Mouse (Mus musculus) cerebellum, adult 9-11 months (tissue): ENCODE results near the gene Hsd17b14.
"Not testable (repeated sequence)": the region's sequence is repeated elsewhere in the genome, so short reads cannot be mapped to it uniquely, and the experiment has no call there.

Experiments used
- DNase-seq: peaks from one replicate; pipeline ENCODE4 v3.0.0; 2022

Hsd17b14 gene

DNA sequence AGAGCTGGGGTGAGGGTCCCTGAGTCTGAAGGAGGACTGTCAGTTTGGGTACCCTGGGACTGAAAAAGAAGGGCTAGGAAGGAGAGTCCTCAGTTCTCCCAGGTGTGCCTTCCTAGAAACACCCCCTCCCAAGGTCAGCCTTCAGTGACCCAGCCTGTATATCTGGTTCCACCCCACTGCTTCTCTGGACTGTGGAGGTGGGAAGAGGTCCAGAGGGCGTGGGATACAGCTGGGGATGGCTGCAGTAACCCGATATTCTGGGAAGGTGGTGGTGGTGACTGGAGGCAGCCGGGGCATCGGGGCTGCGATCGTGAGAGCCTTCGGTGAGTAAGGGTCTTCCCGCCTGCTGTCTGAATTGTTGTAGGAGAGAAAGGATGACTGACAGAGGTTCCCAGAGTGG lies at the start of gene Hsd17b14:
Hsd17b14 (plus strand) TSS at position 150 of the 400 bp plus-strand sequence.
- no peak for DNase-seq

DNA sequence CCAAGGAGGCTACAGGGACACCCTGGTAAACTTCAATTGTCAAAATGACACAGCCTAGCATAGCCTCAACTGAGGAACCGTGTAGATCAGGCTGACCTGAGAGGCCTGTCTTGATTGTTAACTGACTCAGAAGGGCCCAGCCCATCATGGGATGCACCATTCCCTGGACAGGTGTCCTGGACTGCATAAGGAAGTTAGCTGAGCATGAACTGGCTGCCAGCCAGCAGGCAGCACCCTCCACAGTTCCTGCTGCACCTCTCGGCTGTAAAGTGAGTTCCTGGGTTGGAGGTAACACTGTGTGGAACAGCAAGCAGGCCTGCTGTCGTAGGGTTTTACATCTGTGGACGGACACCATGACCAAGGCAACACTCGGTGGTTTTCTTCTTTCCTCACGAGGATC lies 47.1 kb upstream of the Hsd17b14 start:
- no peak for DNase-seq

DNA sequence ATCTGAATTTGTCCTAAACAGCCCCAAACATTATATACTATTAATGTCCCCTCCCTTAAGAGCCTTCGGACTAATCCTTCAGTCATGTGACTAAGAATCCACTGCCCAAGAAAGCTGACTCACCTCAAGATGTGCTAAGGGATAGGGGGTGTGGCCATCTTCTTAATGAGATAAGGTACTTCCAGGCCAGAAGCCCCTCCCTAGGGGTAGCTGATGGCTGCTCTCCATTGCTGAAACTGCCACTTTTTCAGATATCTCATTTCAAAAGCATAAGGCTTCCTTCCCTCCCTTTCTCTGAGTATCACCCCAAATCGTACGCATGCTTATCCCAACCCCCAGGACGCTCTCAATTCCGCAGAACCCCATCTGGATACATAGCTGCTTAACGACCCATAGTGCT lies 46.1 kb upstream of the Hsd17b14 start:
- no peak for DNase-seq

DNA sequence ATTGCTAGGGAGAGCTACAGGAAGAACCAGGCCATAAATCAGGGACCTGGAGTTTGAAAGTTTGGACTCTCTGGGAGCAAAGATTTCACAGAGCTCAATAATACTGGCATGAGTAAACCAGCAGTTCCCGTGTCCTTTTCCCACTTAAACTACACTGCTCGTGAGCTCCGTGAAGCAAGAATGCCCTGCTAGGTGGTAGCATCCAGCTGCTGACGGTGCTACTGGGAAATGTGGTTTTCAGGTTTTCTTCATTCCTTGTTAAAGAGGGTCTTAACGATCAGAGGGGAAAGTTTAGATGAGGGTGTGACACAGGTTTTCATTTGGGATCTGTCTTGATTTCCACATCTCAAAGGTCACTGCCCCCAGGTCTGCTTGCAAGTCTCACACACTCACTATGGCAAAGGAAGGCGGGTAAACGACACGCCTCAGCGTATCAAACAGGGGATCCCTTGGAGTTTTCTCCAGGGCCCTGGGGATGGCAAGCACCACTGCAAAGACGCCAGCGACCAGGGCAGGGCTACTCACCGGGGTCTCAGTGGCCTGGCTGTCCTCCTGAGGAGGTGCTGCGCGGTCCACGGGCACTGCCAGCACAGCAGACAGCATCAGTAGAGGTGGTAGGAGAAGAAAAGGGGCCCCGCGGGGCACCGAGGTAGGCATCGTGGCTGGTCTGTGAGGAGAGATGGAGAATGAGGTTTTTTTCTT lies 45.4 kb upstream of the Hsd17b14 start:
- no peak for DNase-seq

DNA sequence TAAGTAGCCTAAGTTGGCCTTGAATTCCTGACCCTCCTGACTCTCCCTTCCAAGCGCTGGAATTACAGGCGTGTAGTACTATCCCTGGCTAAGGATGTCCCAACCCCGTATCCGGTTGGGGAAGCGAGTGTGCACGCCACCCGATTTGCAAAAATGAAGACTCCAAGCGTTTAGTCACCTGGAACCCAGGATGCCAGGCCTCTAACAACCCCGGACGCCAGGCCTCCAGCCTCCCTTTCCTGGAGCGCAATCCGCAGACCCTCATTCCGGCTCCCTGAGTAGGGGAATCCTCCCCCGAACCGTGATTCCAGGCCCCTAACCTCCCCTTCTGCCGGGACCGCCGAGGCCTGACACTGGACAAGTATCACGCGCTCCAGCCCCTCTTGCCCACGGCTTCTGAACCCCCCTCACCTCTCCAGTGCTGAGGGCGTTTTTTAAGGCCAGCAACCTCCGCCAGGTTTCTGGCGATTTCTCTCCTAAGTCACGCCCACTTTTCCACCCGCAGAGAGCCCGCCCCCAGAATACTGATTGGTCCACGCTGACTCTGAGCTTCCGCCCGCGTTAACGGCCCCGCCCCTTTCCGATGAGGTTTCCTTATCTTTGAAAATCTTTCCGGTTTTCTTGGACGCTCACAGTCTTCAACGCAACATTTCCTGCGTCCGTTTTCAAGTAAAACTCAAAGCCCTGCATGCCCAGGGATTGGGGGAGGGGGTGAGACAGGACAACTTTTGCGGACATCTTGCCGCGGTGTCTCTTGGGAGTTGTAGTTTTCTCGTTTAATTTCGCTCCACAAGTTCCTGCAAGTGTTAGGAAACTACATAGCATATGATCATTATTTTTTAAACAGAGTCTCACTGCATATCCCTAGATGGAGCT lies 44.5 kb upstream of the Hsd17b14 start, which contains the start of gene Nucb1:
Nucb1 (minus strand) TSS at position 495 of the 876 bp plus-strand sequence.
- peak; percentile 93 for DNase-seq

DNA sequence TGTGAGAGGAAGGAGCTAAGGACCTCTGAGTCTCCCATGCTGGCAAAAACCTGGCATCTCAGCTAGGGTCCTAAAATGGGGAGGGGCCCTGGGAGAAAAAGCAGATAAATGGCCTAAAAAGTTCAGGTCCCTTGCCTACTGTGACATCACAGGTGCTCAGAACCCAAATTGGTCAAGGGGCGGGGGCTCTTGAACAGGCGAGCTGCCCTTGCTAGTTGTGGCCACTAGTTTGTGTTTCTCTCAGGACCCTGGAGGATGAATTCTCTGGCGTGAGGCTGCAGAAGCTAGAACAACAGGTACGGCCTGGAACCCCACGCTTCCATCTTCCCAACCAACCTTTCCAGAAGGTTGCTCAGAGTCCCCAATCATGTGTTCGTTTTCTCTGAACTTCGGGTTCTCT lies 40.3 kb upstream of the Hsd17b14 start:
- no peak for DNase-seq

DNA sequence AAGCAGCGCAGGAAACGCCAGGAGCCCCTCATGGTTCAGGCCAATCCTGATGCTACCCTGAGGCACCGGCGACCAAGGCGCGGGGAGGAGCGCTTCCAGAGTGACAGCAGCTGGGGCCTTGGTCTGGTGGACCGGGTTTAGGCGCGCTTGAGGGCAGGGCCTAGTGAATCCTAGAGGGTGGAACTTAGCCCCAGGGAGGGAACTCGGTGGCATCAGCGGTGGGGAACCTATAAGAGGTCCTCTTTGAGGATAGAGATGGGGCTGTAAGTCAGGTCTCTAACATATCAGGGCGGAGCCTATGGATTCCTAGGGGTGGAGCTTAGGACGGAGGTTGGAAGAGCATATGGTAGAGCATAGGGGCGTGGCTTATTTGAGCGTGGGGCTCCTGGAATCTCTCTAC lies 39.3 kb upstream of the Hsd17b14 start:
- no peak for DNase-seq

DNA sequence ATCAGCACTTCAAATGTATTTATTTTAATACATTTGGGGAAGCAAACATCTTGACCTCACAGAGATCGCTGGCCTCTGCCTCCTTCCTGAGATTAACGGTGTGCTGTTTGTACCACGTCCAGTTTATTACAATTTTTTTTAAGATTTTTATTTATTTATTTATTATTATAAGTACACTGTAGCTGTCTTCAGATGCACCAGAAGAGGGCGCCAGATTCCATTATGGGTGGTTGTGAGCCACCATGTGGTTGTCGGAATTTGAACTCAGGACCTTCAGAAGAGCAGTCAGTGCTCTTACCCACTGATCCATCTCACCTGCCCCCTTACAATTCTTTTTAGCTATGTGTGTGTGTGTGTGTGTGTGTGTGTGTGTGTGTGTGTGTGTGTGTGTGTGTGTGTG lies 37.8 kb upstream of the Hsd17b14 start:
- DNase-seq: not testable (repeated sequence)

DNA sequence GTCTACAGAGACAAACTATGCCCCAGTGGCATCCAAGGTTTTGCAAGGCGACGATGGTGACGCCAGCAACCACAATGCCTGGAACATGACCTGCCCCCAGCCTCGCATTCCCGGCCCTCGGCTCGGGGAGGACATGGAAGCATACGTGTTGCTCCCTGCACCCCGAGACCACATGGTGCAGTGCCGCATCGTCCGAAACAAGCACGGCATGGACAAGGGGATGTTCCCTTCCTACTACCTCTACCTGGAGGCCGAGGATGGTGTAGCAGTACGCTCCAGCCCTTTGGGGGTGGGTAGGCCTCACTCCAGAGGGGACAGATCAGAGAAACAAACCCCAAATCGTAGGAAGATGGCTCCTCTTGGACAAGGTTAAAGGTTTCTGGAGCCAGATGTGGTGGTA lies 36.1 kb upstream of the Hsd17b14 start:
- DNase-seq: no peak

DNA sequence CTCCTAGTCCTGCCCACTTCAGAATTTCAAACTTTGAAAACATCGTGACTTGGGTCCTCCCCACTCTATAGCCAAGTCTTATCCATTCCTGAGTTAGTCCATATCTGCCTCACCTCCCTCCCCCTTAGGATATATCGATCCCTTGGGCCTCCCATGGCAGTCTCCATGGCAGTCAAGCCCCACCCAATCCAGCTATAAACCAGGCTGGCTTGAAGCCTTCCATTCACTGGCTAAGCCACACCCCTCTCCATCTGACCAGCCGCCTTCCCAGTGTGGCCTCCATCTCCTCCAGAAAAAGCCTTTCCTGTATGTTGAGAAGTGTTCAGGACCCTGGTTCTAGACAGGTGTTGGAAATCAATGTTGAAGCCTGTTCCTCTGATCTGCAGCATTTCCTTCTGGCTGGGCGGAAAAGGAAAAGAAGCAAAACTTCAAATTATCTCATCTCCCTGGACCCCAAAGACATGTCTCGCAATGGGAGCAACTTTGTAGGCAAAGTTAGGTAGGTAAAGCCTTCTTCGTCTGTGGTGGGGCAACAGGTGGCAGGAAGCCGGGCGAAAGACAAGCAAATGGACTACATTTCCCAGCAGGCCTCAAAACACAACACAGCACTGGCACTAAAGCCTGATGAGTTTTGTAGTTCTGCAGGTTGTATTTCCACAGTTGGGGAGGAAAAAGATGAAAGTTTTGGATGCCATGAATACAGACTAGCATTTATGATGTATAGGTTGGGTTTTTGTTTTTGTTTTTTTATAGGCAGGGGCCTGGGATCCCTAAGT lies 35.2 kb upstream of the Hsd17b14 start:
- no peak for DNase-seq

DNA sequence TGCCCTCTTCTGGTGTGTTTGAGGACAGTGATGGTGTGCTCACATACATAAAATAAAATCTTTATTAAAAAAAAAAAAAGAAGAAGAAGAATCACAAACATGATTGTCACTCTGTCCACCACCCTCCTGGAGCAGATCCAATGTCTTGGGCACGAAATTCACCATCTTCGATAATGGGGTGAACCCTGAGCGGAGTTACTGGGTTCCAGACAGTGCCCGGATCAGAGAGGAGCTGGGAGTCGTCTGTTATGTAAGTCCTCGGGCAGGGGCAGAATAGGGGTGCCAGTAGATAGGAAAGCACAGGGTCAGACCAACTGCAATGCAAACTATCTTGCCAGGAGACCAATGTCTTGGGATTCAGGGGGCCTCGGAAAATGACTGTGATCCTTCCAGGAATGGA lies 34.1 kb upstream of the Hsd17b14 start:
- peak; percentile 59 for DNase-seq

DNA sequence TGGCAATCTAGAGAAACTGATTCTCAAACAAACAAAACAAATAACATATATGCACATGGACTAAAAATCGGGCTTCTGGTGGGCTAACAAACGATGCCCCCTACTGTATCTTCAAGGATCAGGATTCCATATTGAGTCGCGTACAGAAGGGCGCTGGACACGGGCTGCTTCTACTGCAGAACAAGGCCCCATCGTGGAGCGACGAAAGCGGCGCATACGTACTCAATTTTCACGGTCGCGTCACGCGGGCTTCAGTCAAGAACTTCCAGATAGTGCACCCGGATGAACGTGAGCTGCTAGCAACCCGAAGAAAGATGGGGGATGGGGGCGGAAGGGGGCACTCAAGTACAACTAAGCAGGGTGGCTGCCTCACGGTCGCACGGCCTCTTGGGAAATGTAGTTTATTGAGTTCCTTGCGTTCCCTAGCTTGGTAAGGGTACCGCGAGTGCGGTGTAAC lies 32.9 kb upstream of the Hsd17b14 start:
- DNase-seq: peak; percentile 88

DNA sequence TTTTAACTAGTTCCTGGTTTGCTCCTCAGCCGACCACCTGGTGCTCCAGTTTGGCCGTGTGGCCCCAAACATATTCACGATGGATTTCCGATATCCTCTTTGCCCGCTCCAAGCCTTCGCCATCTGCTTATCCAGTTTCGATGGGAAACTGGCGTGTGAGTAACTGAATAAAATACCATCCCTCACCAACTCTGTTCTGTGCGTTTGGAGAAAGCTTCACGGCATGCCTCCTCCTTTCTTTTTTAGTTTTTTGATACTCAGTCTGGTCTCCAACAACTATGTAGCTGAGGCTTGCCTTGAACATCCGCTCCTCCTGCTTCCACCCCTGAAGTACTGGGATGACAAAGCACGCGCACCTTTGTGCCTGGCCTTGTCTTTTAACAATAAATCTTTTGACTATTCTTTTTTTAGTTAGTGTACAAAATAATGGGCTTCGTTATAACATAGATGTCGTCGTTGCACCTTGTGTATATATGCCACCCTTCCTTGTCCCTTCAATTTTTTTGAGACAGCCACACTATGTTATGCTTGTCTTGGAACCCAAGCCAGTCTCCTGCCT lies 32.4 kb upstream of the Hsd17b14 start:
- no peak for DNase-seq

DNA sequence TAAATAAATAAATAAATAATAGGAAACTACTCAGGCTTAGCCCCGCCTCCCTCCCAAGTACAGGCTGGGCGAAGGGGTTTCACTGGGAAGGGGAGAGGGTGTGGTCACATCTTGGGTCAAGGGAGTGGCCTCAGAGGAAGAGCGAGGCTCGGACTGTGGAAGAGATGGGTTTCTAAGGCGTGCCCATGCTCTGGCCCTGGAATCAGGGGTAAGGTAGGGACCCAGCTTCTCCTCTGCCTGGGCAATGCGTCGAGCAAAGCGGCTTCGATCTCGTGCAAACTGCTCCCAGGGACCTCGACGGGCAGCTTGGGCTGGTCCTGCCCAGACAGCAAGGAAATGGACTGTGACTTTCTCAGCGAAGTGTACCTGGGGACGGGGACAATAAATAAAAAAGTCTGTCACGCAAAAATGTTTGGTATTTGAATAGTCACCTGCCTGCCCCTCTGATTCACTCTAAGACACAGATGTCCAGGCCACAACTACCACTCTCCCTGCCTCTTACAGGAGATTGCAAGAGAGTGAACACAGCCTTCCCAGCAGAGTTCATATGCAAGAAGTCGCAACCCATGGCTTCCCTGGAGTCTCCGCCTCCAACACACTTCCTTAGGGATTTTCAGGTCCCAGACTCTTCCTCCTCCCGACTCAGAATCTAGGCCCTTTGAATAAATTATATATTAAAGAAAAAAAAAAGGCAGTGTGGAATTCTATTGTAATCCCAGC lies 31.6 kb upstream of the Hsd17b14 start:
- peak; percentile 61 for DNase-seq

DNA sequence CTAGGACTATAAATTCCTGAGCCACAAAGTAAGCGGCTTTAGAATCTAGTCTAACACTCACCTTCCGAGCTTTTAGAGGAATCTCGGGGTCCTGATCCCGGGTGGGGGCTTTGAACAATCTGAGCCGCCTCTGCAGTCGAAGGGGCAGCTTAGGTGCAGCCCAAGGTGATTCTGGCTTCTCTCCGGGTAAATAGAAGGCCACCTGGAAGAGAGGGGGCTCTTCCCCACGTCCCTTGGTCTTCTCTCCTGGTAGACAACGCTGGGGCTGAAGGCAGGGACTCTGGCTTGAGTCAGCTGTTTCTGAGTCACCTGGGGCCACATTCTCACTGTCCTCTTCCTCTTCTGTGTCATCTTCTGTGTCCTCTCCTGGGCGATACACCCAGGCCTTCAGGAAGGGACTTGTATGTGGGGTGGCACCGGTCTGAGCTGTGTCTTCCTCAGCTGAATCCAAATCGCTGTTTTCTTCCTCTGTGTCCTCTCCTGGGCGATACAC lies 31.0 kb upstream of the Hsd17b14 start:
- no peak for DNase-seq

DNA sequence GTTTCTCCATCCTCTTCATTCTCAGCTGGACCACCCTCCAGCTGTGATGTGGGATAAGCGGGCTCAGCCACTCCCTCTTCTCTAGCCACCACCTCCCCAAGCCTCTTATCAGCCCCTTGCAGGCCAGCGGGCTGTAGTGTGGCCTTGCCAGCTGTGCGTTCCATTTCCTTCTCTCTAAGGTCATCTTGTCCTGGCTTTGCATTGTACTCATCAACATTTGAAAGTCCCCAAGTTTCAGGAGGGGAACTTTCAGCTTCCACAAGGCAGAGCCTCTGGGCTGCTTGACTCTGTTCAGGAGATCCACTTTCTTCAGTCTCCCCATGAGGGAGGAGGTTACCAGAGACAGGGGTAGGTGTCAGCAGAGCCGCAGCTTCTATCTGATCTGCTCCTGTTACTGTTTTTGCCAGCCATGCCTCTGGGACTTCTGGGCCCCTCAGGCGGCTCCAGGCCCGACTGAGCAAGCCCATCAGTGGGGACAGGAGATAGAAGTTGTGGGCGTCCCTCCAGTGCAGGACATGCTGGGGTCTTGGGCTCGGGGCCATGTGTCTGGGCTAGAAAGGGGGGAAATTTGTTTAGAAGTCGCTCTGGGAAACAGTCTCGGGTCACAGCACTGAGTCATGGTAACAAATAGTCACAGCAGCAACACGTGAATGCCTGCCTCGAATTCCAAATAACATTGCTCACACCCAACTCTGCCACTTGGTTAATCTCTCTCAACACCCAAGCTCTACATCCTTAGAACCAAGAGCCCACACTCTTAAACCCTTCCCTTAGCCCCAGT lies 29.7 kb upstream of the Hsd17b14 start:
- DNase-seq: peak; percentile 69

DNA sequence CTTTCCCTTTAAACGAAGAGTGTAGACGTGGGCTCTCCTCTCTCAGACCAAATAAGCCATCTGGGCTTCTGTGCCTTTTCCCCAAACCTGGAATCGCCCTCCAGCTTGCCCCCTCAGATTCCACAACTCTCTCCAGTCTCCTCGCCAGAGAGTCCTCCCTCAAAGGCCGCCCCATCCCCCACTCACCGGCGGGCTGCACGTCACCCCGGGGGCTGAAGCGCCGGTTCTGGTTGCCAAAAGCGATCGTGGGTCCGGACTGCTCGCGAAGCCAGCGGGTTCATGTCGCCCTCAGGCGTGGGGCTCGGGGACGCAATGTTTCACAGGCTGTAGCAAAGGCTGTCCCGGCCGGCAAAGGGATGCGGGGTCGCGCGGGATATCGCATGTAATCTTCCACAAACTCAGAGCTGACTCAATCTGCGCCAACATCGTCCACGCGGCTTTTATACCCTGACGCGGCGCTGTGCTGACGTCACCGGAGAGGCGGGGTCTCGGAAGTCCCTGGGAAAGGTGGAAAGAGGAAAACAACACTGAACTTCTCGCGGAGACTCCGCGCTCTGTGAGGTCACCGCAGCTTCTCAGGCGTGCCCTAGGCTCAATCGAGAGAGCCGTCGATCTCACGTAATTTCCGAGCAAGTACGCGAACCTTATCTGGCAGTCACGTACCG lies 28.8 kb upstream of the Hsd17b14 start, which contains the start of the genes Ppp1r15a and Plekha4:
Ppp1r15a (minus strand) TSS at position 460 of the 665 bp plus-strand sequence.
Plekha4 (plus strand) TSS at position 522 of the 665 bp plus-strand sequence.
- peak; percentile 94 for DNase-seq

DNA sequence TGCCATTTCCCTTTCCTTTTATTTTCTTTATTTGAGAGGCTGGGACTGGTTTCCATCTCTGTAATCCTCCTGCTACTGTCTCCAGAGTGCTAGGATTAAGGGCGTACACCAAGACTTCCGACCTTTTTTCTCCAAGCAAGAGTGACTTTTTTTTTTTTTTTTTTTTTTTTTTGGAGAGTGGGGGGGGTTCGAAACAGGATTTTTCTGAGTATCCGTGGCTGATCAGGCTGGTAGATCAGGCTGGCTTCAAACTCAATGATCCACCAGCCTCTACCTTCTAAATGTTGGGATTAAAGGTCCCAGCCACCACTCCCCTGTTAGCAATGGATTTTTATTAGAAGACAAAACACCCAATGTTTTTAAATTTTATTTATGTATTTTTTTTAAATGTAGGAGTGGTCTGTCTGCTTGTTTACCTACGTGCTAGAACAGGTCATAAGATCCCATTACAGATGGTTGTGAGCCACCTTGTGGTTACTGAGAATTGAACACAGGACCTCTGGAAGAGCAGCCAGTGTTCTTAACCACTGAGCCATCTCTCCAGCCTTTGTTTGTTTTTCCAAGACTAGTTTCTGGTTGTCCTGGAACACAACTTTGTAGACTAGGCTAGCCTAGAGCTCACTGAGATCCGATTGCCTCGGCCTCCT lies 28.1 kb upstream of the Hsd17b14 start:
- DNase-seq: peak; percentile 60

DNA sequence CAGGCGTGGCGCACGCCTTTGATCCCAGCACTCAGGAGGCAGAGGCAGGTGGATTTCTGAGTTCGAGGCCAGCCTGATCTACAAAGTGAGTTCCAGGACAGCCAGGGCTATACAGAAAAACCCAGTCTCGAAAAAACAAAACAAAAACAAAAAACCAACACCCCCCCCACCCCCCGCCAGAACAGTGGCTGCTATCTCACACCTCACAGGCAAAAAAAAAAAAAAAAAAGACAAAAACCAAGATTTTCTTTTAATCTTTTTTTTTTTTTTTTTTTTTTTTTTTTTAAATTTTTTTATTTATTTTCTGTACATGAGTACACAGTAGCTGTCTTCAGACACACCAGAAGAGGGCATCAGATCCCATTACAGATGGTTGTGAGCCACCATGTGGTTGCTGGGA lies 27.5 kb upstream of the Hsd17b14 start:
- DNase-seq: not testable (repeated sequence)

DNA sequence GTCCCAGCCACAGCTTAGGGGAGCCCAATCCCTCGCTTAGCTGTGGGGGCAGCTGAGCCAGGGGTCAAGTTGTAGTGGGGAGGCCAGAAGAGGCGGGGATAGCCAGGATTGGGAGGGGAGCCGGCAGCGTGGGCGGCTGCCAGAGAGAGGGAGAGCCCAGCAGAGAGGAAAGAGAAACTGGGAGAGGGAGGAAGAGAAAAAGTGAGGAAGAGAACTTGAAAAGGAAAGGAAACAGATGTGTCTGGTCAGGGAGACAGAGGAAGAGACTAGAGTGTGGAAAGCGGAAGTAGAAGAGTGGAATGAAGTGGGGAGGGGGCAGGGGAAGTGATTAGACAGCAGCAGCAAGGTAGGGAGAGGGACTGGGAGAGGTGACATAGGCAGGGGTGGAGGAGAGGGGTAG lies 25.2 kb upstream of the Hsd17b14 start:
- peak; percentile 39 for DNase-seq
